Mouse (Mus musculus) embryonic facial prominence, embryonic 12.5 days (tissue): ENCODE data around the gene Dph2. TPM values are rescaled to one million over a fixed set of nuclear protein-coding genes. Genes with fewer than 3 reads are reported as not detected.

Experiments used
- ATAC-seq: fragments of 200-750 bp; cut with Nextera tagmentation; 2 replicates; pipeline ENCODE4 v1.8.0; 2017; ENCODE audit not compliant: insufficient number of reproducible peaks, insufficient read depth, low FRiP score, low TSS enrichment
- H3K27ac ChIP-seq: fragments of 300-500 bp; sonication (generic); 2 replicates; pipeline ENCODE4 v1.5.1; 2016; ENCODE audit warnings: mild to moderate bottlenecking
- H3K27me3 ChIP-seq: fragments of 300-500 bp; sonication (generic); 2 replicates; pipeline ENCODE4 v1.6.1; 2016; ENCODE audit warnings: mild to moderate bottlenecking, moderate library complexity
- H3K36me3 ChIP-seq: fragments of 300-500 bp; sonication (generic); 2 replicates; pipeline ENCODE4 v1.6.1; 2016; ENCODE audit warnings: mild to moderate bottlenecking
- H3K4me1 ChIP-seq: fragments of 300-500 bp; sonication (generic); 2 replicates; pipeline ENCODE4 v1.6.1; 2016
- H3K4me2 ChIP-seq: fragments of 300-500 bp; sonication (generic); replicated peaks from 2 replicates; pipeline ENCODE4 v1.6.1; 2016; ENCODE audit warnings: mild to moderate bottlenecking, moderate library complexity
- H3K4me3 ChIP-seq: fragments of 300-500 bp; sonication (generic); 2 replicates; pipeline ENCODE4 v1.5.1; 2016; ENCODE audit warnings: mild to moderate bottlenecking
- H3K9ac ChIP-seq: fragments of 300-500 bp; sonication (generic); 2 replicates; pipeline ENCODE4 v1.6.1; 2016; ENCODE audit warnings: mild to moderate bottlenecking, moderate library complexity
- H3K9me3 ChIP-seq: fragments of 300-500 bp; sonication (generic); 2 replicates; pipeline ENCODE4 v1.6.1; 2016; ENCODE audit warnings: mild to moderate bottlenecking, moderate library complexity
- WGBS: fragments of 180-500 bp; shearing (Covaris S2); methylation state at CpG from one replicate; pipeline ENCODE4 v1.1.7; 2016; 5-methylcytosine and 5-hydroxymethylcytosine counted together
- polyA plus RNA-seq: library from polyadenylated mRNA; unstranded; fragments of >200 nt; fragmentation: Nextera tagmentation; extraction: Ambion mirVana; gene quantifications from 2 replicates; pipeline ENCODE4 v1.2.1, GENCODE M21; 2016

Gene Dph2
- polyA plus RNA-seq, 1 experiment from 2014 or later: 21.0 TPM

- peak overlapping the region; percentile 96; the same call in 1 of the 2 replicates for H3K4me2 ChIP-seq
- no peak for ATAC-seq
- H3K36me3 ChIP-seq: peaks cover 30% of the 10 kb centered on the region
- H3K9ac ChIP-seq: no peak overlapping the region
- no peak overlapping the region for H3K4me3 ChIP-seq
- no peak overlapping the region for H3K27ac ChIP-seq
- peaks cover 28% of the 10 kb centered on the region for H3K4me1 ChIP-seq
- no peaks in the 10 kb centered on the region for H3K9me3 ChIP-seq
- WGBS: 76% methylated on average over 2 of the region's 2 CpGs
- H3K27me3 ChIP-seq: no peaks in the 10 kb centered on the region
These were observed 3.9 kb downstream of the Dph2 start for GRCm38 (mm10) chr4:117887920-117888319.

GRCm38 (mm10) chr4:117887133-117887532 lies 4.7 kb downstream of the Dph2 start, which contains the start of gene Atp6v0b:
Gene Atp6v0b (minus strand): TSS chr4:117887333.
- Histone ChIP-seq H3K9me3 (no peaks in the 10 kb centered on the region), H3K4me2 (peak within 1 kb of the TSS; percentile 96), H3K4me1 (peaks cover 32% of the 10 kb centered on the region), H3K9ac (peak within 1 kb of the TSS; percentile 80), H3K4me3 (peak within 1 kb of the TSS; percentile 90), H3K27me3 (no peaks in the 10 kb centered on the region), H3K27ac (no peak within 1 kb of the TSS), H3K36me3 (peaks cover 30% of the 10 kb centered on the region)
- under 1% methylated on average over 35 of the region's 37 CpGs for WGBS
- ATAC-seq: peak; percentile 84

- no peak overlapping the region for H3K27ac ChIP-seq
- no peak for ATAC-seq
- peaks cover 34% of the 10 kb centered on the region for H3K4me1 ChIP-seq
These were observed 5.2 kb downstream of the Dph2 start for GRCm38 (mm10) chr4:117886644-117887043.

GRCm38 (mm10) chr4:117885994-117886393 lies 5.8 kb downstream of the Dph2 start:
- Histone ChIP-seq H3K4me2 (peak overlapping the region; percentile 96), H3K9ac (peak overlapping the region; percentile 80; the same call in 1 of the 2 replicates)
- 81% methylated on average over 9 of the region's 9 CpGs for WGBS

More at GRCm38 (mm10) chr4:117886644-117887043, 5.2 kb downstream of the Dph2 start:
- WGBS: 5% methylated on average over 15 of the region's 24 CpGs
- H3K4me2 ChIP-seq: peak overlapping the region; percentile 96
- H3K36me3 ChIP-seq: peaks cover 30% of the 10 kb centered on the region
- H3K9ac ChIP-seq: peak overlapping the region; percentile 80
- H3K9me3 ChIP-seq: no peaks in the 10 kb centered on the region
- H3K27me3 ChIP-seq: no peaks in the 10 kb centered on the region
- peak overlapping the region; percentile 90 for H3K4me3 ChIP-seq

GRCm38 (mm10) chr4:117885093-117885492 lies 6.7 kb downstream of the Dph2 start:
- no peaks in the 10 kb centered on the region for H3K27me3 ChIP-seq

More at GRCm38 (mm10) chr4:117885994-117886393, 5.8 kb downstream of the Dph2 start:
- ATAC-seq: no peak
- peaks cover 29% of the 10 kb centered on the region for H3K4me1 ChIP-seq
- H3K4me3 ChIP-seq: peak overlapping the region; percentile 90
- no peaks in the 10 kb centered on the region for H3K9me3 ChIP-seq
- H3K36me3 ChIP-seq: peaks cover 30% of the 10 kb centered on the region
- H3K27ac ChIP-seq: no peak overlapping the region
- no peaks in the 10 kb centered on the region for H3K27me3 ChIP-seq

GRCm38 (mm10) chr4:117884146-117884545 lies 7.7 kb downstream of the Dph2 start:
- WGBS: 90% methylated on average over 1 of the region's 1 CpGs
- H3K4me2 ChIP-seq: peak overlapping the region; percentile 76
- peak overlapping the region; percentile 81; the same call in 1 of the 2 replicates for H3K4me3 ChIP-seq

More at GRCm38 (mm10) chr4:117885093-117885492, 6.7 kb downstream of the Dph2 start:
- H3K36me3 ChIP-seq: peaks cover 26% of the 10 kb centered on the region
- no peak overlapping the region for H3K9ac ChIP-seq
- no peak overlapping the region for H3K4me3 ChIP-seq
- H3K27ac ChIP-seq: no peak overlapping the region
- ATAC-seq: no peak
- H3K9me3 ChIP-seq: no peaks in the 10 kb centered on the region
- H3K4me1 ChIP-seq: peaks cover 27% of the 10 kb centered on the region
- H3K4me2 ChIP-seq: no peak overlapping the region
- WGBS: 95% methylated on average over 10 of the region's 10 CpGs

GRCm38 (mm10) chr4:117882701-117883691 lies 8.8 kb downstream of the Dph2 start, which contains the start of gene B4galt2:
Gene B4galt2 (minus strand): TSS chr4:117883487.
- no peaks in the 10 kb centered on the region for H3K9me3 ChIP-seq
- peak within 1 kb of the TSS; percentile 81 for H3K27ac ChIP-seq
- H3K4me3 ChIP-seq: peak within 1 kb of the TSS; percentile 81
- H3K4me2 ChIP-seq: peak within 1 kb of the TSS; percentile 76
- peak within 1 kb of the TSS; percentile 88 for H3K9ac ChIP-seq
- ATAC-seq: peak; percentile 44
- no peaks in the 10 kb centered on the region for H3K27me3 ChIP-seq
- peaks cover 27% of the 10 kb centered on the region for H3K4me1 ChIP-seq
- WGBS: under 1% methylated on average over 85 of the region's 103 CpGs
- peaks cover 29% of the 10 kb centered on the region for H3K36me3 ChIP-seq

More at GRCm38 (mm10) chr4:117884146-117884545, 7.7 kb downstream of the Dph2 start:
- H3K9me3 ChIP-seq: no peaks in the 10 kb centered on the region
- no peak overlapping the region for H3K27ac ChIP-seq
- ATAC-seq: no peak
- H3K4me1 ChIP-seq: peaks cover 27% of the 10 kb centered on the region
- H3K27me3 ChIP-seq: no peaks in the 10 kb centered on the region
- H3K36me3 ChIP-seq: peaks cover 24% of the 10 kb centered on the region
- H3K9ac ChIP-seq: no peak overlapping the region

GRCm38 (mm10) chr4:117878703-117879102 lies 13.1 kb downstream of the Dph2 start:
- no peak for ATAC-seq
- H3K36me3 ChIP-seq: peaks cover 44% of the 10 kb centered on the region
- H3K27ac ChIP-seq: no peak overlapping the region
- H3K4me1 ChIP-seq: peaks cover 7% of the 10 kb centered on the region
- no peak overlapping the region for H3K9ac ChIP-seq
- 76% methylated on average over 5 of the region's 5 CpGs for WGBS
- no peak overlapping the region for H3K4me2 ChIP-seq
- H3K4me3 ChIP-seq: no peak overlapping the region
- H3K9me3 ChIP-seq: no peaks in the 10 kb centered on the region
- no peaks in the 10 kb centered on the region for H3K27me3 ChIP-seq

GRCm38 (mm10) chr4:117878301-117878700 lies 13.5 kb downstream of the Dph2 start:
- no peak overlapping the region for H3K27ac ChIP-seq
- H3K4me1 ChIP-seq: peaks cover 6% of the 10 kb centered on the region
- 82% methylated on average over 10 of the region's 10 CpGs for WGBS
- H3K27me3 ChIP-seq: no peaks in the 10 kb centered on the region
- H3K4me3 ChIP-seq: no peak overlapping the region
- peaks cover 48% of the 10 kb centered on the region for H3K36me3 ChIP-seq
- H3K9me3 ChIP-seq: no peaks in the 10 kb centered on the region
- H3K9ac ChIP-seq: no peak overlapping the region
- no peak for ATAC-seq
- H3K4me2 ChIP-seq: no peak overlapping the region

- Histone ChIP-seq H3K4me1 (peaks cover 14% of the 10 kb centered on the region), H3K27ac (no peak overlapping the region), H3K9me3 (no peaks in the 10 kb centered on the region), H3K9ac (no peak overlapping the region), H3K4me2 (no peak overlapping the region), H3K36me3 (peaks cover 41% of the 10 kb centered on the region), H3K4me3 (no peak overlapping the region), H3K27me3 (no peaks in the 10 kb centered on the region)
- 90% methylated on average over 9 of the region's 9 CpGs for WGBS
- no peak for ATAC-seq
These were observed 18.2 kb downstream of the Dph2 start for GRCm38 (mm10) chr4:117873615-117874014.

GRCm38 (mm10) chr4:117872471-117872886 lies 19.4 kb downstream of the Dph2 start, which contains the start of gene Ccdc24:
Gene Ccdc24 (minus strand): TSS chr4:117872557.
- Histone ChIP-seq H3K4me1 (peaks cover 17% of the 10 kb centered on the region), H3K4me3 (no peak within 1 kb of the TSS), H3K4me2 (peak within 1 kb of the TSS; percentile 42), H3K9me3 (no peaks in the 10 kb centered on the region), H3K9ac (peak within 1 kb of the TSS; percentile 29; the same call in 1 of the 2 replicates), H3K27me3 (no peaks in the 10 kb centered on the region; the same call in 1 of the 2 replicates), H3K27ac (no peak within 1 kb of the TSS), H3K36me3 (peaks cover 34% of the 10 kb centered on the region)
- no peak for ATAC-seq
- WGBS: 6% methylated on average over 14 of the region's 14 CpGs
